Mouse (Mus musculus) embryonic fibroblast, embryonic 13.5 days (primary cell): ENCODE data around the gene Mei1.

Source experiments
- CTCF ChIP-seq: IDR thresholded peaks from 2 replicates; pipeline ENCODE4 v1.5.1; 2011; ENCODE audit warnings: mild to moderate bottlenecking, control low read depth, low read length, moderate library complexity, borderline replicate concordance; ENCODE audit not compliant: insufficient read depth
- POLR2A ChIP-seq: IDR thresholded peaks from 2 replicates; pipeline ENCODE4 v1.6.1; 2011; ENCODE audit warnings: low read depth, mild to moderate bottlenecking, control low read depth, low read length, moderate library complexity

DNA sequence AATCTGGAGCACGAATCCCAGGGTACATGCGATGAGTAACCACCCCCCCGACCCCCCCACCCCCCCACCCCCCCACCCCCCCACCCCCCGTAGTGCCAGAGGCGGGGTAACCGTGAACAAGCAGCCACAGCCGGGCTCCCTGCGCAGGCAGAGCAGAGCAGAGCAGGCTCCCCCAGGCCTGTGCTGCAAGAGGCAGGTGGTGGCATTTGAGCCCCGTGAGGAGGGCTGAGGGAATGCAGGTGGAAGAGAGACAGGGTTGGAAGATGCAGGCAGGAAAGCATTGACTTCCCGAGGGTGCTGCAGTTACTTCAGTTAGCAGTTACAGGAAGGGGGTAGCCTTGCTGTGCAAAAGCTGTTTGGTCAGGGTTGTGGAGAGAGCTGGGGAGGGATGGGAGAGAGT is 17.5 kb downstream of the Mei1 start:
- TF ChIP-seq CTCF (no peak), POLR2A (no peak)
